Mouse (Mus musculus): ENCODE measurements at regions not wholly inside any gene's neighbourhood (a gene's known extent, or its start where the extent isn't known, plus 50 kb on each side); places are given as distances from the start of the nearest gene placed in this dataset.

DNA sequence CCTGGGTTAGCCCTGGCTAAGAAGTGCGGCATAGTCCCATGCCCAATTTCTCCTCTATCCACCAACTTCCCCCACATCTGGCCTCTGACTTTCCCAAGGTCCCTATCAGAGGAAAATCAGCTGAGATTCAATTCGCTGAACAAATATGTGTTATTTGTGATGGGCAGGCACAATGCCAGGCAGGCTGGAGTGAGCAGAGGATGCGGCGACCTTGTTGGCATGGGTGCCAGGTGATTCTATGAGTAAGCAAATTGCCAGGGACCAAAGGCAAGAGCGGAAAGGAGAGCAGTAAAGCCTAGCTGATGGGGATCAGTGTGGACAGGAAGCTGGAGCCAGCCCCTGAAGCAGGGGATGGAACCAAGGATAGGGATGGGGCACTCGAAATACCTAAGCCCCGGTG lies 196.9 kb upstream of the Ppargc1a start:
- no peak for DNase-seq (ENCODE audit: low spot score in 2 of 2)

- DNase-seq (ENCODE audit: low spot score in 2 of 2) = no peak
Observed at GRCm38 (mm10) chr5:51763599-51763998, 196.1 kb upstream of the Ppargc1a start.

DNA sequence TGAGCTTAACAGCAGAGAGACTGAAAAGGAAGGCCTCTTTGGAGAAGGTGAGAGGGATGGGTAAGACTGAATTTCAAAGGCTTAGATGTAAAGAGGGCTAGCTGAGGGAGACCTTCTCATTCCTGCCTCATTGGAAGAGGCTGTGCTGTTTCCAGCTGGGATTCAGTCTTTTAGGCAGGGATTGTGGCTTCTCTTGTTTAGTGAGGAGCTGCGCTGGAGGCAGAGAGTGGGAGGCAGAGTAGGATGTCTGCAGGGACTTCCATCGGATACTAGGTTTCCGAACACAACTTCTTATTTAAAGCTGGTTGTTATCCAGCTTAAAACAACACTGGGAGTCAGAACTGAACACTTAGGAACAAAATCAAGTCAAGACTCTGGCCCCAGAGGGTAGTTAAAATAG lies 194.8 kb upstream of the Ppargc1a start:
- no peak for DNase-seq (ENCODE audit: low spot score in 2 of 2)

GRCm38 (mm10) chr5:51758289-51758688 lies 190.8 kb upstream of the Ppargc1a start:
- no peak for DNase-seq (ENCODE audit: low spot score in 2 of 2)

GRCm38 (mm10) chr5:51757864-51758263 lies 190.3 kb upstream of the Ppargc1a start:
- no peak for DNase-seq (ENCODE audit: low spot score in 2 of 2)

- DNase-seq (ENCODE audit: low spot score in 2 of 2) = no peak
Observed at GRCm38 (mm10) chr5:51752024-51752423, 184.5 kb upstream of the Ppargc1a start.

DNA sequence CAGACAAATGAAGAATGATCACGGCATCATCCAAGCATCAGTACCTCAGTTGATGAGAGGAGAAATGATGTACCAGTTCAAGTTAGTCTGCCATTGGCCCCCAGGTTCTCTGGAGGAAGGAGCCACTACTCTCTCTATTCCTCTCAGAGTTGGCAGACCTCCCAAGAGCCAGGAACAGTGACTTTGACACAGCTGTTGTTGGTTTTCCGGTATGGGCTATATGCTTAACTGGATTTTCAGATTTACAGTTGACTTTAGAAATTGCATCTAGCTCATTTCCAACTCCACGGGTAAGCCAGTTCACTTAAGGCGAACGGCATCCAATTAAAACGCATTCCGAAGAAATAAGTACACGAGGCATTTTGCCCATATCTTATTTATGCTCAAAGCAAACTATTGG lies 182.9 kb upstream of the Ppargc1a start:
- DNase-seq (ENCODE audit: low spot score in 2 of 2) = no peak

DNA sequence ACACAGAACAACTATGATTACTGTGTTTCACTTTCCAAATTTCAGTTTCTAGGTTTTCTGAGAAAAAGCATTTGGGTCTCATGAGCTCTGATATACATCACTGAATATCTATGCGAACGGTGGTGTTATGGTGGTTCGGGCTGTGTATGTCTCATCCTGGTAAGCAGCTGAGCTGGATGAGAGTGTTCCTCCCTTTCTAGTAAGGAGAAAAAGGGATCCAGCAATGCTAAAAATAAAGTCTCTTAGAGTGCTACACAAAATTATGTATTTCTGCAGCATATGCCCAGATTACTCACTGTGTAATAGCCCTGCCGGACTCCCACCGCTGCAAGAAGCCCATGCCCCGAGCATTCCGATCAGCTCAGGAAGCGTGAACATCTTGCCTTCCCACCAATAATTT lies 173.4 kb upstream of the Ppargc1a start:
- no peak for DNase-seq (ENCODE audit: low spot score in 2 of 2)

- no peak for DNase-seq (ENCODE audit: low spot score in 2 of 2)
Observed at GRCm38 (mm10) chr5:51730241-51730640, 162.7 kb upstream of the Ppargc1a start.

DNA sequence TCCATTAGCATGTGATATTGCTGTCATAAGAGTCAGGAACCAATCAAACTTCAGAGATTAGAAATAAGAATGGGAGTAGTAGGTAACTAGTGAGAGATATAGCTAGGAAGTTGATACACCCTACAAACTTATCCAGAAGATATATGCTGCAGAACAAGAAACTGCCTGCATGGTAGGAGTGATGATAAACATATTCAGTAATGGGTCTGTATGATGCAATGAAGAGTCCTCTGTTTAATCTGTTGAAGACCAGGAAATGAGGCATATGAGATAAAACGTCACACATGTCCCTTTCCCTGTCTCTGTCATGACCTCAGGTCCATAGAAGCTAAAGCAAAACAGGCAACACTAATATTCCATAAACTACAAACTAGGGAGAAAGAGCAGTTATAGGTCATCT lies 162.2 kb upstream of the Ppargc1a start:
- no peak for DNase-seq (ENCODE audit: low spot score in 2 of 2)

DNA sequence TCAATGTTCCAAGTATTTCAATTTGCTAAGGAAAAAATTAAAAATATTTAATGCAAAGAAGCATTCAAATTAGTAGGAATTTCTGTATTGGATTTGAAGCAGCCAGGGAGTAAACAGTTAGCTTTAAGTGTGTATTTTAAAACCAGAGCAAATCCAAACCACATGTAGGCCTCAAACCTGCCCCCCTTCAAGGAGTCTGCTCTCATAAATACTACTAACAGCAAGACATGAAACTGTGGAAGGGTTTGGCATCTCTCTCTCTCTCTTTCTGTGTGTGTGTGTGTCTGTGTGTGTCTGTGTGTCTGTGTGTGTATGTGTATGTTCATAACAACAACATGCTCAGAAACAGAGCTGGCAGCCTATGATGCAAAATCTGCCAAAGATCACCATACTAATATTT lies 159.2 kb upstream of the Ppargc1a start:
- no peak for DNase-seq (ENCODE audit: low spot score in 2 of 2)

- no peak for DNase-seq (ENCODE audit: low spot score in 2 of 2)
Observed at GRCm38 (mm10) chr5:51718911-51719310, 151.4 kb upstream of the Ppargc1a start.

- DNase-seq (ENCODE audit: low spot score in 2 of 2) = no peak
Observed at GRCm38 (mm10) chr5:51718451-51718850, 150.9 kb upstream of the Ppargc1a start.

GRCm38 (mm10) chr5:51711860-51712560 lies 144.5 kb upstream of the Ppargc1a start:
- no peak for DNase-seq (ENCODE audit: low spot score in 2 of 2)

- DNase-seq (ENCODE audit: low spot score in 2 of 2) = no peak
Observed at GRCm38 (mm10) chr5:51710664-51711063, 143.1 kb upstream of the Ppargc1a start.

- DNase-seq (ENCODE audit: low spot score in 2 of 2) = no peak
Observed at GRCm38 (mm10) chr5:51709447-51709991, 142.0 kb upstream of the Ppargc1a start.

DNA sequence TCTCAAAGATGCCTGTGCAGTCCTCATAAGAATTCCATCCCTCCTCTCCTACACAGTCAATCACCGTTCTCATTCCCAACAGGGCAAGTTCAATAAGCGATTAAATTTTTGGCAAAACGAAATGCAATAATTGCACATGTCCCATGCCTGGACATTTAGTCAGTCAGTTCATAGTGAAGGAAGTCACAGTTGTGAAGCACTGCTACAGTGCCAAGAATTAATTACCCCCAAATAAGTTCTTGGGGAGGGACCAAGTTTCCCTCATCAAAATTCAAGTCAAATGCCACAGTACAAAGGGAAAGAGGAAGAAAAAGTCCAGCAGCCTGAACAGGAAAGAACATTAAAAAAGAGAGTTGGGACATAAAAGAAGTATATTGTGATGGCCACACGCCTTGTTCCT lies 112.4 kb upstream of the Ppargc1a start:
- no peak for DNase-seq (ENCODE audit: low spot score in 2 of 2)

DNA sequence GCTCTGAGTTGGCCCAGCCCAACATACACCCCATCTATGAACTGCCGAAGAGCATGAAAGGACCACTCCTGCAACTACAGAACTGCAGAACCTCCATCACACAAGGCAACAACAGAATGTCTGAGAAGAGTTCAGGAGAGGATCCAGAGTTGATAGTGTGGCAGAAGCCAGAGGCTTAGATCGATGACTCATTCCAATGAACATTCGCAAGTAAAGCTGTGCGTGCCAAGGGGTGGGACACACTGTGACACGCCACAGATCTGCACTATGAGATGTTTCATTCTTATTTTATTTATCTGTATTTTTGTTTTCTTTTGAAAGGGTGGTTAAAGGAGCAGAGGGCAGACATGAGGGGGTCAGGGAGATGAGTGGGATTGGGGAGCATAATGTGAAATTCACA lies 103.7 kb upstream of the Ppargc1a start:
- DNase-seq (ENCODE audit: low spot score in 2 of 2) = no peak

GRCm38 (mm10) chr5:51665241-51665640 lies 97.7 kb upstream of the Ppargc1a start:
- DNase-seq (ENCODE audit: low spot score in 2 of 2) = no peak

GRCm38 (mm10) chr5:51658232-51658896 lies 90.8 kb upstream of the Ppargc1a start:
- no peak for DNase-seq (ENCODE audit: low spot score in 2 of 2)

GRCm38 (mm10) chr5:51653507-51653906 lies 86.0 kb upstream of the Ppargc1a start:
- DNase-seq (ENCODE audit: low spot score in 2 of 2) = no peak

DNA sequence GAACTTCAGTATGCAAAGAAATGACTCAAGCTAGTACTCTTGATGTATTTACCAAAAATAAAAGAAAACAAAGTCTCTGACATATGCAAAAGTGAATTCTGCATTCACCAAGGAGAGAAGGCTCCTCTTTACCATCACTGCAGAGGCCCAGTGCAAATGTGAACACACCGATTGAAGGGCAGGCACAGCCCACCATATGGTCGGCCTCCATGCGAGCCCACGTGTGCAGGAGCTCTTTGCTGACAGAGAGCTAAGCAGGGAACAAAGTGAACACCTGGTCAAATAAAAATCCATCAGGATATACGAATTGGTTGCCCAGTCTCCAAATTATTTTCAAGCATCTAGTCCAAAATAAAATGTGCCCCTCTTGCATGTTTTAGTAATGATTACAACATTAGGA lies 56.9 kb upstream of the Ppargc1a start:
- DNase-seq (ENCODE audit: low spot score in 2 of 2) = no peak
